In genomic region chr16:70920047-70920446, GRCm38 (mm10) we compare ENCODE assay signal across 24 mouse cellular contexts.
"Had no signal": no experiment of that assay in that cellular context is flagged by ENCODE, and none has a peak within 500 bp of the region (broad histone marks: within the 10 kb centered on the region; RNA-seq: fewer than 3 reads in every experiment).

No protein-coding gene starts in this region.

- ATAC-seq: inflammation-experienced regulatory T-cells, adult 6 months; intestine, embryonic 15.5 days; intestine, postnatal 0 days had no signal

- H3K9ac ChIP-seq: heart, embryonic 12.5 days; hindbrain, embryonic 12.5 days; hindbrain, embryonic 15.5 days; intestine, embryonic 15.5 days; limb, embryonic 13.5 days; limb, embryonic 15.5 days had no signal

- H3K4me3 ChIP-seq: gastrocnemius, adult 2 months; heart, embryonic 10.5 days; heart, embryonic 12.5 days; hindbrain, embryonic 10.5 days; hindbrain, embryonic 12.5 days; hindbrain, embryonic 15.5 days; intestine, embryonic 15.5 days; layer of hippocampus, adult 2 months; left cerebral cortex, adult 2 months; limb, embryonic 13.5 days; limb, embryonic 15.5 days had no signal

- H3K36me3 ChIP-seq: heart, embryonic 10.5 days; heart, embryonic 12.5 days; hindbrain, embryonic 10.5 days; hindbrain, embryonic 12.5 days; hindbrain, embryonic 15.5 days; intestine, embryonic 15.5 days; limb, embryonic 13.5 days; limb, embryonic 15.5 days had no signal

- H3K27me3 ChIP-seq: heart, embryonic 12.5 days; hindbrain, embryonic 12.5 days; hindbrain, embryonic 15.5 days; intestine, embryonic 15.5 days; limb, embryonic 13.5 days; limb, embryonic 15.5 days had no signal

- DNase-seq: gastrocnemius, adult 2 months; gastrocnemius, postnatal 10 days; gastrocnemius, postnatal 25 days; heart, adult 18-20 months; heart, postnatal 10 days; heart, postnatal 4 days; kidney, adult 18-20 months; kidney, adult 8-10 months; kidney, postnatal 10 days; kidney, postnatal 25 days; kidney, postnatal 4 days; left cerebral cortex, postnatal 4 days had no signal

- H3K27ac ChIP-seq: gastrocnemius, adult 2 months; heart, embryonic 10.5 days; hindbrain, embryonic 10.5 days; hindbrain, embryonic 12.5 days; hindbrain, embryonic 15.5 days; intestine, embryonic 15.5 days; layer of hippocampus, adult 2 months; left cerebral cortex, adult 2 months; limb, embryonic 13.5 days; limb, embryonic 15.5 days had no signal

- H3K4me2 ChIP-seq: heart, embryonic 12.5 days; hindbrain, embryonic 12.5 days; hindbrain, embryonic 15.5 days; intestine, embryonic 15.5 days; limb, embryonic 13.5 days; limb, embryonic 15.5 days had no signal

- H3K4me1 ChIP-seq: heart, embryonic 10.5 days; heart, embryonic 12.5 days; hindbrain, embryonic 10.5 days; hindbrain, embryonic 12.5 days; hindbrain, embryonic 15.5 days; intestine, embryonic 15.5 days; limb, embryonic 13.5 days; limb, embryonic 15.5 days had no signal

- H3K9me3 ChIP-seq: heart, embryonic 10.5 days; heart, embryonic 12.5 days; hindbrain, embryonic 10.5 days; hindbrain, embryonic 12.5 days; hindbrain, embryonic 15.5 days; intestine, embryonic 15.5 days; limb, embryonic 13.5 days; limb, embryonic 15.5 days had no signal
